Mouse (Mus musculus): ENCODE results near the gene Clybl.

Gene Clybl

GRCm38 (mm10) chr14:122358592-122358991 is 177.1 kb downstream of the Clybl start:
- DNase-seq (ENCODE audit: low read depth, low spot score): no peak

DNA sequence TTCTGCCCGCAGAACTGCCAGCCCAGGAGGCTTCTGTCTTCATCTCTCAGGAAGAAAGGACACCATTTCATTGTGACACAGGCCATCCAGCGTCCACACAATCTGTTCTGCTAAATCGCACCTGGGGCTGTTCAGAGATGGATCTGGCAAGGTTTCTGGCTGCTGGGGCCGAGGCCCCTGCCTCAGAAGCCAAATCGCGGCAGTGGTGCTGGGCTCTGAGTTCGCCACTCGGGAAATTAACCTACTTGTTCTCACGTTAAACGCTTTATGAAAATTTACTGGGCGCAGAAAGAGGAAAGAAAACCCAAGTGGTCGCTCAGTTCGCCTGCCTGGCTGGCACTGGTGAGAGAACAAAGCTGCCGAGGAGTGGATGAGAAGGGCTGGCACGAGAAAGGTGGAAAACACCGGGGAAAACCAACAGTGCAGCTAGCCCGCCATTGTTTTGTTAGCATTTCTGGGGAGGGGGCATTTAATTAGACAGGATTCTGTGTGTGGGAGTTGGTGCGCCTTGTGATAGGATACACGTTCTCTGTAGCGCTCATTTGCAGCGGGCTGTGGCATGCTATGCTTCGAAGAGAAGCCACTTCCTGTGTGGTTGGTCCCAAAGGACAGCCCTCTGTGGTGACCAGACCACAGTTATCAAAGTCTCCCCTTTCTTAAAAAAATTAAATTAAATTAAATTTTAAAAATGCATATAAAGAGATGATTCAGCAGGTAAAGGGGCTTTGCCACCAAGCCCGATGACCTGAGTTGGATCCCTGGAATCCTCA is 177.8 kb downstream of the Clybl start:
- no peak for DNase-seq (ENCODE audit: low read depth, low spot score)

- DNase-seq (ENCODE audit: low read depth, low spot score): no peak
Measured at GRCm38 (mm10) chr14:122361807-122362206, 180.3 kb downstream of the Clybl start.

- DNase-seq (ENCODE audit: low read depth, low spot score): no peak
Measured at GRCm38 (mm10) chr14:122363156-122363555, 181.7 kb downstream of the Clybl start.

- no peak for DNase-seq (ENCODE audit: low read depth, low spot score)
Measured at GRCm38 (mm10) chr14:122364026-122364425, 182.5 kb downstream of the Clybl start.

GRCm38 (mm10) chr14:122367252-122367868 is 185.9 kb downstream of the Clybl start:
- no peak for DNase-seq (ENCODE audit: low read depth, low spot score)

GRCm38 (mm10) chr14:122367882-122368418 is 186.4 kb downstream of the Clybl start:
- DNase-seq (ENCODE audit: low read depth, low spot score): no peak

GRCm38 (mm10) chr14:122368501-122368900 is 187.0 kb downstream of the Clybl start:
- DNase-seq (ENCODE audit: low read depth, low spot score): no peak

- DNase-seq (ENCODE audit: low read depth, low spot score): no peak
Measured at GRCm38 (mm10) chr14:122371979-122372378, 190.5 kb downstream of the Clybl start.

- no peak for DNase-seq (ENCODE audit: low read depth, low spot score)
Measured at GRCm38 (mm10) chr14:122373458-122373857, 192.0 kb downstream of the Clybl start.

GRCm38 (mm10) chr14:122374285-122374997 is 192.9 kb downstream of the Clybl start:
- no peak for DNase-seq (ENCODE audit: low read depth, low spot score)

- no peak for DNase-seq (ENCODE audit: low read depth, low spot score)
Measured at GRCm38 (mm10) chr14:122375070-122375811, 193.7 kb downstream of the Clybl start.

GRCm38 (mm10) chr14:122376482-122377143 is 195.1 kb downstream of the Clybl start:
- no peak for DNase-seq (ENCODE audit: low read depth, low spot score)

DNA sequence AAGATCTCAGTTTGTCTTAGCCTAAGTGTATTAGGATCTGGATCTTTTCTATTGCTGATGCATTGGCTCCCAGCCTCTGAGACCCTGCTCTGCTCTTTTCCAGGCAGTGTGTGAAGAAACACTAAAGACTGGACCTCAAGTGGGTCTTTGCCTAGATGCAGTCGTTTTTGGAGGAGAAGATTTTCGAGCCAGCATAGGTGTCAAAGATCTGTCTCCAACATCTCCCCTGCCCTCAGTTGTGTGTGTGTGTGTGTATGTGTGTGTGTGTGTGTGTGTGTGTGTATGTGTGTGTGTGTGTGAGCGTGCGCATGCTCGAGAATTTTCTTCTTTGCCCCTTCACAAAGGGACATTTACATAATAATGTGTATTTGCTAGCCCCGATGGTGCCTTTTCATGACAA is 196.2 kb downstream of the Clybl start:
- no peak for DNase-seq (ENCODE audit: low read depth, low spot score)

DNA sequence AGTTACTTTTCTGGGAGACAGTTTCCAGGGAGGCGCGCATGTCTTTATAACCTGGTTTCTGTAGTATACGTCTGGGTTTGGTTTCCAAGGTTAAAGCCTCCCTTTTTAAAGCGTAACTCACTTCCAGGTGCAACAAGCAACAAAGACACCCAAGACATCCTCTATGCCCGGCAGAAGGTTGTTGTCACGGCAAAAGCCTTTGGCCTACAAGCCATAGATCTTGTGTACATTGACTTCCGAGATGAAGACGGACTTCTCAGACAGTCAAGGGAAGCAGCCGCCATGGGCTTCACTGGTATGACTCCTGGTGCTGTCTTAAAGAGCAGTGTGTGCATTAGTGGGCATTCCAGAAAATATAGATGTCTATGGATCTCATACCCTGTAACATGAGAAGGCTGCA is 197.6 kb downstream of the Clybl start:
- no peak for DNase-seq (ENCODE audit: low read depth, low spot score)

DNA sequence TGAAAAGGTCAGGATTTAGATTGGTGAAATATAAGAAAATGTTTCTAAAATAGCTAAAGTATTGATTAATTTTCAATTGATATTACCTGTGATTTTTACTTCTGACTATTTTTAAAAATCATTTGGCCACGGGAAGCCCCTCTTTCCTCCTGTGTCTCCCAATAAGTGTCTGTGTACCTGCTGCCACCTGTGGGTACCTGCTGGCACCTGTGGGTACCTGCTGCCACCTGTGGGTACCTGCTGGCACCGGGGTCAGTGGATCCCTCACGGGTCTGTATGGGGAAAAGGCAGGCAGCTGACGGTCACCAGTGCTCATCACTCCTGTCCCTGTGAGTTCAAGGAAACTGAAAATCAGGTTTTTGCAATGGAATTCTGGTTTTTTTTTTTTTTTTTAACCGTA is 198.5 kb downstream of the Clybl start:
- DNase-seq (ENCODE audit: low read depth, low spot score): no peak

DNA sequence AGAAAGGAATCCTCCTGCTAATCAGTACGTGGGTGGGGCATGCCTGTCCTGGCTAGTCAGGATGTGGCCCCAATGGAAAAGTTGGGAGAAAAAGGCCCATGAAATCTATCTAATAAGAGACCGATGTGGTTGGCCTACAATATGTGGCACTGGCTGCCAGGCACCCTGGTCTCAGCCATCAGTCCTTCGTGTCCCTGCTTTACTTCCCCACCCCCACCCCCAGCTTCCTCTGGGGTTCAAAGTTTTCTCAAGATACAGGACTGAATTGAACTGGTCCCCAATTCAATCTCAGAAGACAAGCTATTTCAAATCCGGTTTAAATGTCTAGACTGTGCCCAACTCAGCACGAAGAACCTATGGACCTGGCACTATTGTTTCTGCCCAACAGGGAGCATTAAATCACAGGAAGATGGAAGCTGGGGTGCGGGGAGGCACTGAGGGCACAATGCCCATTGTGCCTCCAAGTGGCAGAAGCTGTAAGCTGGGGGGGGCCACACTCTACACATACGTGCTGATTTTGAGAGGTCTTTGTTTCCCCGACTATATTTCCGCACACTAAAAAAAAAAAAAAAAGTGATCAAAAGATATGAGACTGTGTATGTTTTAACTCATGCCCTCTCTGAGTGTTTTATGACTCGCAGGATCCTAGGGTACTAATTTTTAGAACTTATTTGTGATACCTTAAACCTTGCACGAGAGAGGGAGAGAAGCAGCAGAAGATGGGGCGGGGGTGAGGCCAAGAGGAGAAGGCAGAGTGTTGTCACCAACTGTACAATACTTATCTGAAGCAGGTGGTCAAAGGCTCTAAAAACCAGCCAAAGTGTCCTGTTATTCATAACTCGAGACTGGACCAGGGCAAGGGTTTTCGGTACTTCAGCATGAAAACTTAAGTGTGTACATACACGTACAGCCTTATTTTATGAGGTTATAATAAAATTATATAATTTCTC is 199.7 kb downstream of the Clybl start:
- no peak for DNase-seq (ENCODE audit: low read depth, low spot score)

DNA sequence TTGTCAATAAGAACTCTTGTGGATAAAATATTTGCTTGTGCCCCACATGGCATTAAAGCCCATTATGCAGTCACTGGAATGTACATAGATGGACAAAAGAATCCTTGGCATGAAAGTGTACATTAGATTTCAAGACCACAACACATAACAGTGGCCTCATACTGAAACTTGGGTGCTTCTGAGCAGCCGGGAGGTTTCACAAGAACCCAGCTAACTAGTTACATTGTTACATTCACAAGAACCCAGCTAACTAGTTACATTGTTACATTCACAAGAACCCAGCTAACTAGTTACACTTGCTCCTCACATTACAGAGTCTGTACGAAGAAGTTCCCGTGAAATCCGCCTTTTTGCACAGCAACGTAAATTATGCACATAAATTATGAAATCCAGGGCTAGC is 200.8 kb downstream of the Clybl start:
- DNase-seq (ENCODE audit: low read depth, low spot score): no peak

DNA sequence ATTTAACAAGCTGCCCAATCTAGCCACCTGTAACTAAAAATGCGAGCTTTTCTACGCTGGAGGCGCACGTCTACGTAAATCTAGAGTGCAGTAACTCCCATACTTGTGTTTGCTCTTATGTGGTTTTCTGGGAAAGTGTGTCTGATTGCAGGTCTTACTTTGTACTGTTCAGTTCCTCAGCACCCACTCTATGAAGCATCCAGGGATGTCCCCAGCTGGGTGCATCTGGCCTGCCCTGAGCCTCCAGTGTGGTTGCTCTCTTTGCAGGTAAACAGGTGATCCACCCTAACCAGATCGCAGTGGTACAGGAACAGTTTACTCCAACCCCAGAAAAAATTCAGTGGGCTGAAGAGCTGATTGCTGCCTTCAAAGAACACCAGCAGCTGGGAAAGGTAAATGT is 202.4 kb downstream of the Clybl start:
- no peak for DNase-seq (ENCODE audit: low read depth, low spot score)
